Mouse (Mus musculus) fibroblast of lung, adult 2 months (primary cell): ENCODE measurements around the gene Snrpd3.
"Not testable (repeated sequence)": the region's sequence is repeated elsewhere in the genome, so short reads cannot be mapped to it uniquely, and the experiment has no call there.

ENCODE experiments used
- DNase-seq: peaks from one replicate; pipeline ENCODE4 v3.0.0-alpha.2; 2011; ENCODE audit warnings: low read depth

The Snrpd3 gene

GRCm38 (mm10) chr10:75501641-75502040 is 15.7 kb upstream of the Snrpd3 start:
- no peak for DNase-seq

- DNase-seq = no peak
Measured at GRCm38 (mm10) chr10:75503692-75504091, 13.7 kb upstream of the Snrpd3 start.

GRCm38 (mm10) chr10:75504234-75505129 is 12.9 kb upstream of the Snrpd3 start:
- peak; percentile 54 for DNase-seq

GRCm38 (mm10) chr10:75505130-75505495 is 12.2 kb upstream of the Snrpd3 start:
- no peak for DNase-seq

GRCm38 (mm10) chr10:75505928-75506327 is 11.4 kb upstream of the Snrpd3 start:
- not testable (repeated sequence) for DNase-seq

- DNase-seq = no peak
Measured at GRCm38 (mm10) chr10:75510446-75510845, 6.9 kb upstream of the Snrpd3 start.

GRCm38 (mm10) chr10:75511060-75511459 is 6.3 kb upstream of the Snrpd3 start:
- DNase-seq = no peak

- DNase-seq = no peak
Measured at GRCm38 (mm10) chr10:75511897-75512296, 5.5 kb upstream of the Snrpd3 start.

- no peak for DNase-seq
Measured at GRCm38 (mm10) chr10:75512796-75513195, 4.6 kb upstream of the Snrpd3 start.

GRCm38 (mm10) chr10:75513306-75514067 is 3.9 kb upstream of the Snrpd3 start:
- DNase-seq = no peak

GRCm38 (mm10) chr10:75514361-75514760 is 3.0 kb upstream of the Snrpd3 start:
- DNase-seq = no peak

GRCm38 (mm10) chr10:75515216-75516037 is 1.9 kb upstream of the Snrpd3 start:
- no peak for DNase-seq

- no peak for DNase-seq
Measured at GRCm38 (mm10) chr10:75516038-75516723, 1.2 kb upstream of the Snrpd3 start.

- no peak for DNase-seq
Measured at GRCm38 (mm10) chr10:75516724-75517072, 653 bp upstream of the Snrpd3 start.

- peak; percentile 88 for DNase-seq
Measured at GRCm38 (mm10) chr10:75517758-75518143, 400 bp downstream of the Snrpd3 start, which contains the start of gene Gucd1. Gene Gucd1, minus strand, starts transcription at chr10:75517972.

GRCm38 (mm10) chr10:75520581-75520980 is 3.2 kb downstream of the Snrpd3 start:
- DNase-seq = no peak

GRCm38 (mm10) chr10:75521643-75522042 is 4.3 kb downstream of the Snrpd3 start:
- no peak for DNase-seq

GRCm38 (mm10) chr10:75525450-75525849 is 8.1 kb downstream of the Snrpd3 start:
- not testable (repeated sequence) for DNase-seq

- no peak for DNase-seq
Measured at GRCm38 (mm10) chr10:75530322-75530721, 13.0 kb downstream of the Snrpd3 start.

GRCm38 (mm10) chr10:75531532-75532090 is 14.3 kb downstream of the Snrpd3 start:
- no peak for DNase-seq

- no peak for DNase-seq
Measured at GRCm38 (mm10) chr10:75534216-75534615, 16.9 kb downstream of the Snrpd3 start.
